Mouse (Mus musculus) embryonic facial prominence, embryonic 11.5 days (tissue): ENCODE results near the gene P2rx4. TPM values are rescaled to one million over a fixed set of nuclear protein-coding genes. Genes with fewer than 3 reads are reported as not detected.
"Not testable (repeated sequence)": the region's sequence is repeated elsewhere in the genome, so short reads cannot be mapped to it uniquely, and the experiment has no call there.

Source experiments
- ATAC-seq: fragments of 200-750 bp; cut with Nextera tagmentation; replicated peaks from 2 replicates; pipeline ENCODE4 v1.8.0; 2017; ENCODE audit warnings: low read depth; ENCODE audit not compliant: insufficient number of reproducible peaks, low FRiP score, low TSS enrichment
- DNase-seq: peaks from one replicate; pipeline ENCODE4 v3.0.0-alpha.2; 2015; ENCODE audit warnings: low spot score
- H3K27ac ChIP-seq: fragments of 300-500 bp; sonication (generic); replicated peaks from 2 replicates; pipeline ENCODE4 v1.5.1; 2014; ENCODE audit warnings: mild to moderate bottlenecking, low read depth, low read length, control low read depth
- H3K27me3 ChIP-seq: fragments of 300-500 bp; sonication (generic); 2 replicates; pipeline ENCODE4 v1.6.1; 2014; ENCODE audit warnings: mild to moderate bottlenecking, low read length, moderate library complexity, mixed read lengths; ENCODE audit not compliant: control insufficient read depth, insufficient read depth
- H3K36me3 ChIP-seq: fragments of 300-500 bp; sonication (generic); replicated peaks from 2 replicates; pipeline ENCODE4 v1.6.1; 2014; ENCODE audit warnings: low read depth, mild to moderate bottlenecking, low read length, moderate library complexity, mixed read lengths; ENCODE audit not compliant: control insufficient read depth, insufficient read depth
- H3K4me1 ChIP-seq: fragments of 300-500 bp; sonication (generic); 2 replicates; pipeline ENCODE4 v1.6.1; 2014; ENCODE audit warnings: low read length, mixed read lengths; ENCODE audit not compliant: control insufficient read depth, insufficient read depth
- H3K4me2 ChIP-seq: fragments of 300-500 bp; sonication (generic); 2 replicates; pipeline ENCODE4 v1.6.1; 2014; ENCODE audit warnings: low read depth, mild to moderate bottlenecking, control low read depth, low read length, moderate library complexity
- H3K4me3 ChIP-seq: fragments of 300-500 bp; sonication (generic); 2 replicates; pipeline ENCODE4 v1.5.1; 2014; ENCODE audit warnings: low read depth, low read length, control low read depth
- H3K9ac ChIP-seq: fragments of 300-500 bp; sonication (generic); replicated peaks from 2 replicates; pipeline ENCODE4 v1.6.1; 2014; ENCODE audit warnings: mild to moderate bottlenecking, control low read depth, low read length
- H3K9me3 ChIP-seq: fragments of 300-500 bp; sonication (generic); replicated peaks from 2 replicates; pipeline ENCODE4 v1.6.1; 2016; ENCODE audit warnings: mild to moderate bottlenecking, low read length, inconsistent platforms, mixed read lengths; ENCODE audit not compliant: control insufficient read depth
- WGBS: fragments of 180-500 bp; shearing (Covaris S2); extraction: QIAGEN DNeasy Blood & Tissue Kit; methylation state at CpG from one replicate; pipeline ENCODE4 v1.1.7; 2014; 5-methylcytosine and 5-hydroxymethylcytosine counted together
- polyA plus RNA-seq: library from polyadenylated mRNA; unstranded; fragments of >200 nt; fragmentation: Nextera tagmentation; extraction: Ambion mirVana; gene quantifications from 2 replicates; pipeline ENCODE4 v1.2.1, GENCODE M21; 2014

The P2rx4 gene
- 4.9 and 6.9 TPM in 2 replicates for polyA plus RNA-seq

DNA sequence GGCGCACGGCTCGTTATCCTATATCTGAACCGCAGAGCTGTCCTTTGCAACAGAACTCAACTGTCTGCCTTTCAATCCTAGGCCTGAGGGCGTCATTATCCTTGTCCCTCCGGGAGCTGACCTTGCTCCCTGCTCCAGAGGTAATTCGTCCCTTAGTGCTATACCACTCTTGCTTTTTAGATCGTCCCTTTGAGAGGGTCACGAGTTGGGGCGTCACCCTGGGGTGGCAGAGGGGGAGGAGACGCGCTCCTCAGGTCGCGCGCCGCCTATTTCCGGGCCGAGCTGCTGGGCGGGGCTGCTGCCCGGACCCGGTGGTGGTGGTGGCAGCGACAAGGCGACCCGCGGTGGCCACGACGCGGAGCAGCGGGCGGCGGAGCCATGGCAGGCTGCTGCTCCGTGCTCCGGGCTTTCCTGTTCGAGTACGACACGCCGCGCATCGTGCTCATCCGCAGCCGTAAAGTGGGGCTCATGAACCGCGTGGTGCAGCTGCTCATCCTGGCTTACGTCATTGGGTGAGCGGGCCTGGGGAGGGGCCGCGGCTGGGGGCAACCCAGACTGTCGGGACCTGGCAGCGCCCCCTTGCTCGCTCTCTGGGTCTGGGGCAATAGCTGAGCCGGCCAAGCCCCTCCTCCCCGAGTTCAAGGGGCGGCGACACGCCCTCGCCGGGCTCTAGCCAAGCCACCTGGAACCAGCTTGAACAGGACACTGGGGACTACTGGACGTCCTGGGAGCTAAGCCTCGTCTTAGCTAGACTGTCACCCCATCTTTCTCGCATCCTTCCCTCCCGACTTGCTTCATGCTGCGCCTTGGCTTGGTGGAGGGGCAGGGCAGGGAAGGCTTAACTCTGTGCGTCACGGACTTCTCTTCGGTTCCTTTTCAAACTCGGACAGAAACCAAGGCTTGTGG is at the start of gene P2rx4:
TSS of gene P2rx4 (plus strand) at position 269 of the 906 bp plus-strand sequence.
- Histone ChIP-seq H3K4me1 (no peaks in the 10 kb centered on the region), H3K9me3 (no peaks in the 10 kb centered on the region), H3K27me3 (no peaks in the 10 kb centered on the region), H3K4me2 (peak within 1 kb of the TSS; percentile 82), H3K27ac (0 out of 2 replicates have a peak within 1 kb of the TSS, but pooled peaks have one; percentile 1), H3K9ac (peak within 1 kb of the TSS; percentile 57), H3K36me3 (no peaks in the 10 kb centered on the region), H3K4me3 (peak within 1 kb of the TSS; percentile 46)
- peak; percentile 70 for ATAC-seq
- under 1% methylated on average over 63 of the region's 66 CpGs for WGBS
- peak; percentile 77 for DNase-seq

DNA sequence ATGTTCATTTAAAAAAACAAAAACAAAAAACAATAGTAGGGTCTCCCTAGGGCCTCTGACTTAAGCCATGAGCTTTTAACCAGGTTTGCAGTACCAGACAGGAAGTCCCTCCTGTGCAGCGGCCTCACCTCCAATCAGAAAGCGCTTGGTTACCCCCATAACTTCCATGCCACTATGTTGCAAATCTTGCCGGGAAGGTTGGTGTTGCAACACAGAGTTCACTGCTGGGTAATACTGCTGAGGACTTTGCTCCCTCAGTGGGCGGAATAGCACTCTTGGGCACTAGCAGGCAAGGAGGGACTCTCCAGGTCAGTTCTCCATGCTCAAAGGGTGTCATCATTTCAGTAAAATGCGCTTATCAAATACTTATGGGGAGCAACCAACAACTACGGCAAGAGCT is 44.8 kb upstream of the P2rx4 start:
- no peak for DNase-seq
- H3K4me2 ChIP-seq = no peak overlapping the region
- no peak for ATAC-seq
- no peaks in the 10 kb centered on the region for H3K27me3 ChIP-seq
- H3K9me3 ChIP-seq = no peaks in the 10 kb centered on the region
- 92% methylated on average over 6 of the region's 6 CpGs for WGBS
- H3K36me3 ChIP-seq = no peaks in the 10 kb centered on the region
- no peak overlapping the region for H3K9ac ChIP-seq
- H3K4me3 ChIP-seq = no peak overlapping the region
- no peaks in the 10 kb centered on the region for H3K4me1 ChIP-seq
- no peak overlapping the region for H3K27ac ChIP-seq

DNA sequence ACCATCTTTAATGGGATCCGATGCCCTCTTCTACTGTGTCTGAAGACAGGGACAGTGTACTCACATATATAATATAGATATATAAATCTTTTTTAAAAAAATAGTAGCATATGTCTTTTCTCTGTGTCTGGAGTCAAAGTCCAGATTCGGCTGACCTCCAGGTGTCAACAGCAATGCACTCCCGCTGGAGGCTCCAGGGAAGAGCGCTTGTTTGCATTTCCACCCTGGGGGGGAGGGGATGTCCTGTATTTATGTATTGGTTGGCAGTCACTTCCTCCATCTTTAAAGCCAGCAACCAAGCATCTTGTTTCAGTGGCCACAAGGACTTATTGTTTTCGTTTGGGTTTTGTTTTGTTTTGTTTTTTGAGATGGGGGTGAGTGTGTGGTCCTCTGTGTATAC is 42.3 kb upstream of the P2rx4 start:
- no peak for ATAC-seq
- no peak overlapping the region for H3K27ac ChIP-seq
- WGBS = 48% methylated on average over 5 of the region's 5 CpGs
- H3K9ac ChIP-seq = no peak overlapping the region
- H3K4me1 ChIP-seq = no peaks in the 10 kb centered on the region
- no peaks in the 10 kb centered on the region for H3K9me3 ChIP-seq
- H3K4me2 ChIP-seq = no peak overlapping the region
- no peaks in the 10 kb centered on the region for H3K27me3 ChIP-seq
- H3K4me3 ChIP-seq = no peak overlapping the region
- no peaks in the 10 kb centered on the region for H3K36me3 ChIP-seq
- DNase-seq = no peak

DNA sequence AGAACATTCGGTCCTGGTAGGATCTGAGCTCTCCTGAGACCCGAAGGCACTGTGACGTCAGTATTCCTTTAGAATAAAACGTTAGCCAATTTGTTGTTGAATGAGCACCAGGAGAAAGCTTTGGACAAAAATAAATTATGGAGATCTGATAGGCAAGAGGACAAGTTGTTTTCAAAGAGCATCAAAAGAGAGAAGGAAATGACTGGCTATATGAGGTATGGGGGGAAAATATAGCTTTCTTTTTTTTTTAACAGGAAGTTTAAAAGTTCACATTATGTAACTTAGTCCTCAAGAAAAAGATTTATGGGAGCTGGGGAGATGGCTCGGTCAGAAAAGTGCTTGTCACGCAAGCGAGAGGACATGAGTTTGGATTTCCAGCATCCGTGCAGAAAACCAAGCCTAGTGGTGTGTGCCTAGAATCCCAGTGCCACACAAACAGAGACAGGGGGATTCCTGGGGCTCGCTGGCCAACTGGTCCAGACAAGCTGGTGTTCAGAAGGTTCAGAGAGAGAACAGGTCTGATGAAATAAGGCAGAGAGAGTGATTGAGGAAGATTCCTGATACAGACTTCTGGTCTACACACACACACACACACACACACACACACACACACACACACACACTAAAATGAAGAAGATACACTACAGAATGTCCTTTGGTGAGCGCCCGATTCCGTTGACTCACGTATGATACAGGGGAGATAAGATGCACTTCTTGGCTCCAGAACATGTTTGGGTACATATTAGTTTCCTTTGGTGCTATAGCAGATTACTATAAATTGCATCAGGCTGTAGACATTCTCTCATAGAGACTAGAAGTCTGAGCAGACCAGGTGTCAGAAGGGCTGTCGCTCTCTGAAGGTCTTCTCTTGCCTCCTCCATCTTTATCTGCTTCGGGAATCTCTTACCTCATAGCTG is 38.1 kb upstream of the P2rx4 start:
- H3K27ac ChIP-seq = no peak overlapping the region
- no peaks in the 10 kb centered on the region for H3K4me1 ChIP-seq
- H3K4me2 ChIP-seq = no peak overlapping the region
- 84% methylated on average over 15 of the region's 15 CpGs for WGBS
- no peaks in the 10 kb centered on the region for H3K36me3 ChIP-seq
- DNase-seq (no peak), ATAC-seq (no peak)
- no peaks in the 10 kb centered on the region for H3K27me3 ChIP-seq
- H3K9ac ChIP-seq = no peak overlapping the region
- H3K9me3 ChIP-seq = no peaks in the 10 kb centered on the region
- no peak overlapping the region for H3K4me3 ChIP-seq

DNA sequence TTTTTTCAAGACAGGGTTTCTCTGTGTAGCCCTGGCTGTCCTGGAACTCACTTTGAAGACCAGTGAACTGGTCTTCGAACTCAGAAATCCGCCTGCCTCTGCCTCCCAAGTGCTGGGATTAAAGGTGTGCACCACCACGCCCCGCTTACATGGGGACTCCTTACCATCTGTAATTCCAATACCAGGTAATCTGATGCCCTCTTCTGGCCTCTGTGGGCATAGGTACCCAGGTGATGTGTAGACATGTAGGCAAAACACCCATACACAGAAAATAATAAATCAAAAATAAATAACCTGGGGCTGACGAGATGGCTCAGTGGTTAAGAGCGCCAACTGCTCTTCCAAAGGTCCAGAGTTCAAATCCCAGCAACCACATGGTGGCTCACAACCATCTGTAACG is 35.7 kb upstream of the P2rx4 start:
- not testable (repeated sequence) for H3K36me3 ChIP-seq, ATAC-seq, H3K4me2 ChIP-seq, H3K4me3 ChIP-seq, H3K27ac ChIP-seq, H3K27me3 ChIP-seq, H3K4me1 ChIP-seq, H3K9ac ChIP-seq, H3K9me3 ChIP-seq, DNase-seq
- 75% methylated on average over 7 of the region's 7 CpGs for WGBS

DNA sequence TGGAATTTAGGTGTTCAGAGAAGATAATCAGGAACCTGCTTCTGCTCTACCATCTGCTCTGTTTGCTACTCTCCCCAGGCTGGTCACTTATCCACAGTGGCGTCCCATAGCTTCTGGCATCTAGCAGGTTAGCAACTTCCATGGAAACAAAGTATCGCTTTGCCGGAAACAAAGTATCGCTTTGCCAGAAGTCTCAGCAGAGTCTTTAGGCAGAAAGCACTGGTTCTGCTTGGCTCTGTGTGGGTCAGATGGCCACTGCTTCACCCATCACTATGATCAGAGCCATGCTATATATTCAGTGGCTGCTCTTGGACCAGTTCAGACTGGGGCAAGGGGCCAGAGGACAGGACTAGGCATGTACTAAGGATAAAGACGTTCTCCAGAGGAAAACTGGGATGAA is 35.0 kb upstream of the P2rx4 start:
- ATAC-seq (no peak), DNase-seq (no peak)
- H3K9ac ChIP-seq = no peak overlapping the region
- H3K4me1 ChIP-seq = no peaks in the 10 kb centered on the region
- 89% methylated on average over 5 of the region's 5 CpGs for WGBS
- H3K4me2 ChIP-seq = no peak overlapping the region
- H3K27me3 ChIP-seq = no peaks in the 10 kb centered on the region
- no peaks in the 10 kb centered on the region for H3K9me3 ChIP-seq
- H3K27ac ChIP-seq = no peak overlapping the region
- no peaks in the 10 kb centered on the region for H3K36me3 ChIP-seq
- H3K4me3 ChIP-seq = no peak overlapping the region

DNA sequence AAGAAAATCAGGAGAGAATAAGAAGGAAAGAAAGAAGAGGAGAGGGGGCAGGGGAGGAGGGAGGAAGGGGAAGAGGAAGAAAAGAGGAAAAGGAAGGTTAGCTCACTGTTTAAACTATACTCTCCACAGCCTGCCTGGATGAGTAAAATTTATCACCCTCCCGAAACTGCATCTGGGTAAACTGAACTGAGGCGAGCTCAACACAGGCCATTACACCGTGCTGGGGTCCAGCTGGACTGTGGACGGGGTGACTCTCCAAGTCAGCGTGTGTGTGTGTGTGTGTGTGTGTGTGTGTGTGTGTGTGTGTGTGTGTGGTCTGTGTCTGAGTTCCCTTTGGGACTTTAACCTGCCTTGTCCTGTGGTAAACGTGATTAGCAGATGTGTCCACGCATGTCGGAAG is 31.3 kb upstream of the P2rx4 start:
- DNase-seq (no peak), ATAC-seq (no peak)
- Histone ChIP-seq H3K4me3 (no peak overlapping the region), H3K27ac (no peak overlapping the region), H3K9ac (no peak overlapping the region), H3K4me1 (no peaks in the 10 kb centered on the region), H3K36me3 (no peaks in the 10 kb centered on the region), H3K9me3 (no peaks in the 10 kb centered on the region), H3K27me3 (no peaks in the 10 kb centered on the region), H3K4me2 (no peak overlapping the region)
- 85% methylated on average over 8 of the region's 8 CpGs for WGBS

DNA sequence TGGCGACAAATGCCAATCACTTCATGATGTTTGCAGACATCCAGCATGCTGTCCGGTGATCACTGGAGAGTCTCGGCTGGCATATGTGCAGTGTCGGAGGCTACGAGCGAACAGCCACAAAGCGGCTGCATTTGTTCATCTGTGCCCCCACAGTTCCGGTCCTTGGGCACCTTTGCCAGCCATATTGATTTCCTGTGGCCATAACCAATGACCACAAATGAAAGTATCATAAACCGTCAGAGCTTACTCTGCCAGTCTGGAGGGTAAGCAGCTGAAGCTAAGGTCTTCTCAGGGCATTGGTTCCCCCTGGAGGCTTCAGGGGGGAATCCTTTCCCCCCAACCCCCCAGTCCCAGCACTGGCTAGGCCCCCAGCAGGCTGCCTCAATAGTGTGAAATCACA is 29.4 kb upstream of the P2rx4 start:
- no peak overlapping the region for H3K4me2 ChIP-seq
- H3K9me3 ChIP-seq = no peaks in the 10 kb centered on the region
- no peak for DNase-seq
- H3K9ac ChIP-seq = no peak overlapping the region
- no peak for ATAC-seq
- H3K27me3 ChIP-seq = no peaks in the 10 kb centered on the region
- H3K4me3 ChIP-seq = no peak overlapping the region
- H3K4me1 ChIP-seq = no peaks in the 10 kb centered on the region
- WGBS = 94% methylated on average over 9 of the region's 9 CpGs
- H3K36me3 ChIP-seq = no peaks in the 10 kb centered on the region
- no peak overlapping the region for H3K27ac ChIP-seq
